Mouse (Mus musculus) adrenal gland, postnatal 10 days (tissue): ENCODE measurements at regions not wholly inside any gene's neighbourhood (a gene's known extent, or its start where the extent isn't known, plus 50 kb on each side); places are given as distances from the start of the nearest gene placed in this dataset.
A peak's percentile ranks its signal among the peaks of the same experiment; 100 is the strongest.

Source experiments
- DNase-seq: peaks from one replicate; pipeline ENCODE4 v3.0.0; 2021; ENCODE audit warnings: mixed read lengths

DNA sequence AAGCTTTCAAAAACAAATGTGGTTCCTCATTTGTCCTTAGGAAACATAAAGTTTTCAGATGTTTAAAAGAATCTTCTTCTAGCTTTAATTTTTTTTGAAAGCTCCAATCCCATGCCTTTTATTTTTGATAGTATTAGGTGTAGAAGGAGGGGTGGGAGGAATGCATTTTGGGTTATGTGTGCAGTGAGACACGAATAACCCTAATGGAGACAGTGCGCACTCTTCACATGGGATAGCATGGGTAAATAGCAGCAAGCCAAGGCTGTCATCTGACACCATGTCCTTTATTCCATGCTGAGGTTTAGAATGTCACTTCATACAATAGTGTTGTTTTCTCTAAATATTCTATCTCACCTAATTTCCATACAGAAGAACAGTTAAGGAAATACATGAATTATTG, 60.7 kb upstream of the Ifne start:
- DNase-seq, result no peak

DNA sequence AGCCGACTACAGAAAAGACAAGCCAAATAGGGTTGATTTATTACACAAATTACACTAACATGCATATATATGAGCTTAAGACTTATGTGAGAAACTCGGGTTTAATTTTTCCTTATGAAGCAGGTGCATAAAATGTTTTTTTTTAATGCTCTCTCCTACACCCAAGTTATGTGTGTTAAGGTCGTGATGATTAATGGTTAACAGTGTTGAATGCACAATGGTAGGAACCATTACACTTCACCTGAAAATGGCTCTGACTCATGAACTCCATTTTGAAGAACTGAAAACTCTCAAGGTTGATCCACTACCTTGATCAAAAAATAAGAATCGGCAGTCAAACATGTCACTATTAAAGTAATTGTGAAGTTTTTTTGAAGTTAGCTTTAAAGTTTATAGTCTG, 59.4 kb upstream of the Ifne start:
- DNase-seq, result no peak

GRCm38 (mm10) chr4:88938712-88939032, 58.7 kb upstream of the Ifne start:
- no peak for DNase-seq

GRCm38 (mm10) chr4:88937866-88938711, 58.1 kb upstream of the Ifne start:
- DNase-seq, result peak; percentile 73

- no peak for DNase-seq
Observed at GRCm38 (mm10) chr4:88936976-88937375, 57.0 kb upstream of the Ifne start.

GRCm38 (mm10) chr4:88935901-88936300, 55.9 kb upstream of the Ifne start:
- no peak for DNase-seq

GRCm38 (mm10) chr4:88935316-88935715, 55.3 kb upstream of the Ifne start:
- no peak for DNase-seq

GRCm38 (mm10) chr4:88934266-88935025, 54.4 kb upstream of the Ifne start:
- no peak for DNase-seq

GRCm38 (mm10) chr4:88931217-88931616, 51.2 kb upstream of the Ifne start:
- no peak for DNase-seq
